Mouse (Mus musculus): ENCODE measurements around the gene Abr.

DNA sequence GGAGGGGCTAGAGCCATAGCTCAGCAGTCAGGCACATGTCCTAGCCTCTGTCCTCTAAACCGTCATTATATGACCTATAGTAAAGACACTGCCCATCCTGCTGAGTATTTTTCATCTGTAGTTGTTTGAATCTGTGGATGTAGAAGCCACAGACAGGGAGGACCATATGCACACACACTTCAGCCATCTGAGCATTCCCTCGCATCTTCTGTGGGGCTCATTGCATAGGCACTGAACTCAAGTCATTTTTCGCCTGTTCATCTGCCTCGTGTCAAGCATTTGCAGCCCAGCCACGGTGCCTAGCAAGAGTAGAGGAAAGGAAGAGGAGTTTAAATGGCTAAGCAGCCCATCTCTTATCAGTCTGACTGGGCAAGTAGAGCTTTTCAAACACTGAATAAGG, 74.7 kb downstream of the Abr start:
- TF ChIP-seq CTCF (IDR thresholded peaks at IDR 0.05; ENCODE audit: extremely low read depth, insufficient read length, insufficient replicate concordance, low read depth, low read length) (no peak), POLR2A (IDR thresholded peaks at IDR 0.05; ENCODE audit: low read depth, low read length) (no peak)
